Mouse (Mus musculus) kidney, embryonic 16.5 days (tissue): ENCODE results near the gene Fbxw2. TPM values are rescaled to one million over a fixed set of nuclear protein-coding genes. Genes with fewer than 3 reads are reported as not detected.

Experiments
- ATAC-seq: fragments of 200-750 bp; cut with Nextera tagmentation; 2 replicates; pipeline ENCODE4 v1.8.0; 2017; ENCODE audit warnings: moderate TSS enrichment; ENCODE audit not compliant: low FRiP score, low TSS enrichment
- H3K27ac ChIP-seq: fragments of 300-500 bp; sonication (generic); 2 replicates; pipeline ENCODE4 v1.5.1; 2014; ENCODE audit warnings: low read length
- H3K27me3 ChIP-seq: fragments of 300-500 bp; sonication (generic); 2 replicates; pipeline ENCODE4 v1.6.1; 2014; ENCODE audit warnings: low read length, control low read depth, mixed read lengths; ENCODE audit not compliant: insufficient read depth
- H3K36me3 ChIP-seq: fragments of 300-500 bp; sonication (generic); 2 replicates; pipeline ENCODE4 v1.6.1; 2014; ENCODE audit warnings: low read length, control low read depth, mixed read lengths; ENCODE audit not compliant: insufficient read depth
- H3K4me1 ChIP-seq: fragments of 300-500 bp; sonication (generic); 2 replicates; pipeline ENCODE4 v1.6.1; 2014; ENCODE audit warnings: low read length, control low read depth, mixed read lengths; ENCODE audit not compliant: insufficient read depth
- H3K4me2 ChIP-seq: fragments of 300-500 bp; sonication (generic); replicated peaks from 2 replicates; pipeline ENCODE4 v1.6.1; 2014; ENCODE audit warnings: low read depth, low read length
- H3K4me3 ChIP-seq: fragments of 300-500 bp; sonication (generic); 2 replicates; pipeline ENCODE4 v1.5.1; 2014; ENCODE audit warnings: mild to moderate bottlenecking, low read length
- H3K9ac ChIP-seq: fragments of 300-500 bp; sonication (generic); replicated peaks from 2 replicates; pipeline ENCODE4 v1.6.1; 2014; ENCODE audit warnings: low read length
- H3K9me3 ChIP-seq: fragments of 300-500 bp; sonication (generic); 2 replicates; pipeline ENCODE4 v1.6.1; 2016; ENCODE audit warnings: low read length, control low read depth
- WGBS: fragments of 180-500 bp; shearing (Covaris S2); extraction: QIAGEN DNeasy Blood & Tissue Kit; methylation state at CpG from one replicate; pipeline ENCODE4 v1.1.7; 2014; 5-methylcytosine and 5-hydroxymethylcytosine counted together
- polyA plus RNA-seq: library from polyadenylated mRNA; unstranded; fragments of >200 nt; fragmentation: Nextera tagmentation; extraction: Ambion mirVana; gene quantifications from 2 replicates; pipeline ENCODE4 v1.2.1, GENCODE M21; 2015

Gene Fbxw2
- polyA plus RNA-seq = 81.7 and 82.0 TPM in 2 replicates

- Histone ChIP-seq H3K36me3 (no peaks in the 10 kb centered on the region), H3K27me3 (no peaks in the 10 kb centered on the region), H3K4me1 (peaks cover 13% of the 10 kb centered on the region), H3K4me2 (peak within 1 kb of the TSS; percentile 86), H3K27ac (peak within 1 kb of the TSS; percentile 92), H3K9ac (peak within 1 kb of the TSS; percentile 98), H3K4me3 (peak within 1 kb of the TSS; percentile 100), H3K9me3 (0 out of 2 replicates have a peak, but pooled peaks cover 5% of the 10 kb centered on the region)
- under 1% methylated on average over 57 of the region's 57 CpGs for WGBS
- peak; percentile 99 for ATAC-seq
Observed at GRCm38 (mm10) chr2:34825827-34826459, at the start of gene Fbxw2. Fbxw2 (minus strand) TSS chr2:34826311.

GRCm38 (mm10) chr2:34874816-34875345 lies 48.8 kb upstream of the Fbxw2 start, which contains the start of gene Psmd5:
Psmd5 (minus strand) TSS chr2:34874968.
- no peaks in the 10 kb centered on the region for H3K9me3 ChIP-seq
- WGBS = 8% methylated on average over 8 of the region's 8 CpGs
- no peaks in the 10 kb centered on the region for H3K36me3 ChIP-seq
- H3K27me3 ChIP-seq = peaks cover 5% of the 10 kb centered on the region; the same call in 1 of the 2 replicates
- H3K4me1 ChIP-seq = peaks cover 12% of the 10 kb centered on the region
- ATAC-seq = no peak
- H3K27ac ChIP-seq = peak within 1 kb of the TSS; percentile 83
- H3K4me3 ChIP-seq = peak within 1 kb of the TSS; percentile 47
- H3K9ac ChIP-seq = peak within 1 kb of the TSS; percentile 66
- H3K4me2 ChIP-seq = peak within 1 kb of the TSS; percentile 53

- no peaks in the 10 kb centered on the region for H3K36me3 ChIP-seq
- H3K27me3 ChIP-seq = peaks cover 5% of the 10 kb centered on the region; the same call in 1 of the 2 replicates
- peak within 1 kb of the TSS; percentile 66 for H3K9ac ChIP-seq
- H3K4me2 ChIP-seq = peak within 1 kb of the TSS; percentile 53
- peak within 1 kb of the TSS; percentile 47 for H3K4me3 ChIP-seq
- H3K9me3 ChIP-seq = no peaks in the 10 kb centered on the region
- 0% methylated on average over 14 of the region's 14 CpGs for WGBS
- peak within 1 kb of the TSS; percentile 83 for H3K27ac ChIP-seq
- ATAC-seq = peak; percentile 29; the same call in 1 of the 2 replicates
- peaks cover 18% of the 10 kb centered on the region for H3K4me1 ChIP-seq
Observed at GRCm38 (mm10) chr2:34874271-34874670, 48.2 kb upstream of the Fbxw2 start, which contains the start of gene Cutal. Cutal (plus strand) TSS chr2:34874396.

GRCm38 (mm10) chr2:34870520-34871474 lies 44.7 kb upstream of the Fbxw2 start:
- H3K4me3 ChIP-seq = peak overlapping the region; percentile 91
- H3K9me3 ChIP-seq = no peaks in the 10 kb centered on the region
- peak overlapping the region; percentile 98 for H3K27ac ChIP-seq
- H3K27me3 ChIP-seq = peaks cover 3% of the 10 kb centered on the region; the same call in 1 of the 2 replicates
- H3K4me1 ChIP-seq = peaks cover 24% of the 10 kb centered on the region
- H3K4me2 ChIP-seq = peak overlapping the region; percentile 87
- under 1% methylated on average over 67 of the region's 67 CpGs for WGBS
- H3K36me3 ChIP-seq = peaks cover 3% of the 10 kb centered on the region; the same call in 1 of the 2 replicates
- H3K9ac ChIP-seq = peak overlapping the region; percentile 97
- peak; percentile 96 for ATAC-seq

- peak overlapping the region; percentile 67 for H3K4me2 ChIP-seq
- 0 out of 2 replicates have a peak overlapping the region, but pooled peaks have one; percentile 3 for H3K27ac ChIP-seq
- peak overlapping the region; percentile 45 for H3K4me3 ChIP-seq
- no peaks in the 10 kb centered on the region for H3K27me3 ChIP-seq
- peak overlapping the region; percentile 67 for H3K9ac ChIP-seq
- H3K9me3 ChIP-seq = no peaks in the 10 kb centered on the region
- 25% methylated on average over 5 of the region's 5 CpGs for WGBS
- peaks cover 14% of the 10 kb centered on the region for H3K36me3 ChIP-seq
- ATAC-seq = no peak
- H3K4me1 ChIP-seq = peaks cover 24% of the 10 kb centered on the region
Observed at GRCm38 (mm10) chr2:34869680-34870079, 43.6 kb upstream of the Fbxw2 start.

GRCm38 (mm10) chr2:34857728-34858127 lies 31.6 kb upstream of the Fbxw2 start:
- ATAC-seq = no peak
- Histone ChIP-seq H3K4me2 (no peak overlapping the region), H3K9ac (no peak overlapping the region), H3K4me3 (no peak overlapping the region), H3K4me1 (no peaks in the 10 kb centered on the region), H3K36me3 (peaks cover 71% of the 10 kb centered on the region), H3K27me3 (no peaks in the 10 kb centered on the region), H3K9me3 (no peaks in the 10 kb centered on the region), H3K27ac (no peak overlapping the region)
- 90% methylated on average over 8 of the region's 8 CpGs for WGBS

GRCm38 (mm10) chr2:34855265-34855664 lies 29.2 kb upstream of the Fbxw2 start:
- ATAC-seq = no peak
- Histone ChIP-seq H3K4me1 (no peaks in the 10 kb centered on the region), H3K4me3 (no peak overlapping the region), H3K27ac (no peak overlapping the region), H3K4me2 (no peak overlapping the region), H3K9me3 (no peaks in the 10 kb centered on the region), H3K36me3 (peaks cover 78% of the 10 kb centered on the region), H3K27me3 (no peaks in the 10 kb centered on the region), H3K9ac (no peak overlapping the region)
- 96% methylated on average over 4 of the region's 4 CpGs for WGBS

GRCm38 (mm10) chr2:34847702-34848101 lies 21.6 kb upstream of the Fbxw2 start:
- no peak overlapping the region for H3K4me2 ChIP-seq
- ATAC-seq = no peak
- no peaks in the 10 kb centered on the region for H3K27me3 ChIP-seq
- no peak overlapping the region for H3K27ac ChIP-seq
- H3K9ac ChIP-seq = no peak overlapping the region
- no peaks in the 10 kb centered on the region for H3K9me3 ChIP-seq
- peaks cover 29% of the 10 kb centered on the region for H3K36me3 ChIP-seq
- H3K4me1 ChIP-seq = no peaks in the 10 kb centered on the region
- WGBS = 89% methylated on average over 1 of the region's 1 CpGs
- H3K4me3 ChIP-seq = no peak overlapping the region

GRCm38 (mm10) chr2:34843211-34843939 lies 17.3 kb upstream of the Fbxw2 start:
- Histone ChIP-seq H3K27ac (no peak overlapping the region), H3K9me3 (no peaks in the 10 kb centered on the region), H3K4me3 (no peak overlapping the region), H3K36me3 (no peaks in the 10 kb centered on the region), H3K27me3 (no peaks in the 10 kb centered on the region), H3K9ac (no peak overlapping the region), H3K4me2 (no peak overlapping the region), H3K4me1 (no peaks in the 10 kb centered on the region)
- ATAC-seq = no peak
- 73% methylated on average over 11 of the region's 11 CpGs for WGBS
